Mouse (Mus musculus): ENCODE measurements around the gene Adora1. TPM values are rescaled to one million over a fixed set of nuclear protein-coding genes. Genes with fewer than 3 reads are reported as not detected.

Adora1 gene
- polyA plus RNA-seq, 1 experiment from 2014 or later = 26.0 TPM

GRCm38 (mm10) chr1:134184089-134184488, 51.1 kb downstream of the Adora1 start:
- 91% methylated on average over 4 of the region's 4 CpGs for WGBS
- no peak for ATAC-seq (ENCODE audit: low FRiP score, low read depth)
- H3K4me2 ChIP-seq = no peak overlapping the region

DNA sequence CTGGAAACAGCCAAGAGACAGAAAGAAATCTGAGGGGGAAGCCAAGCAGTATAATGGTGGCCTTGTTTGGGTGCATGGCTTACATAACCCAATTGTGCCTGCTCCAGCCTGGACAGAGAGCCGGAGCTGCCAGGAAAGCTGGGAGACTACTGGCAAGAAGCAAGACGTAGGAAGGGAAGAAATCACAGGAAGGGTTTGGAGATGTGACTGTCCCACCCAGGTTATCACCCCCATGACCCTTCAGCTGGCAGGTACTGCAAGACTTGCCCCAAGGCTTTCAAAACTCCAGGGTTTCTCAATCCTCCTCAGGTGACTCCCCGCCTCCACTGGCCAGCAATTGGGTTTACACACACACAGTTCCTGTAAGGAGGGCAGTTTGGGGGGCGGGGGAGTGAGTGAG, 53.2 kb downstream of the Adora1 start, which contains the start of gene Chil1:
Gene Chil1, plus strand, starts transcription at position 152 of the 400 bp plus-strand sequence.
- H3K36me3 ChIP-seq = no peaks in the 10 kb centered on the region
- no peak within 1 kb of the TSS for H3K4me3 ChIP-seq
- H3K27ac ChIP-seq (replicated peaks) = no peak within 1 kb of the TSS
- H3K27me3 ChIP-seq = no peaks in the 10 kb centered on the region
- H3K4me2 ChIP-seq = no peak within 1 kb of the TSS
- H3K9ac ChIP-seq = no peak within 1 kb of the TSS
- H3K9me3 ChIP-seq = no peaks in the 10 kb centered on the region
- no peak for ATAC-seq (ENCODE audit: low FRiP score, low read depth)
- 0 out of 2 replicates have a peak, but pooled peaks cover 10% of the 10 kb centered on the region for H3K4me1 ChIP-seq (replicated peaks)
- WGBS = 69% methylated on average over 4 of the region's 4 CpGs

More at GRCm38 (mm10) chr1:134184089-134184488, 51.1 kb downstream of the Adora1 start:
- H3K9ac ChIP-seq = no peak overlapping the region
- H3K4me1 ChIP-seq (replicated peaks) = peaks cover 23% of the 10 kb centered on the region
- H3K27me3 ChIP-seq = no peaks in the 10 kb centered on the region
- no peak overlapping the region for H3K27ac ChIP-seq (replicated peaks)
- no peak overlapping the region for H3K4me3 ChIP-seq
- no peaks in the 10 kb centered on the region for H3K36me3 ChIP-seq
- H3K9me3 ChIP-seq = no peaks in the 10 kb centered on the region

- no peaks in the 10 kb centered on the region for H3K27me3 ChIP-seq
- H3K9me3 ChIP-seq = no peaks in the 10 kb centered on the region
- H3K27ac ChIP-seq (replicated peaks) = no peak overlapping the region
- 0 out of 2 replicates have a peak, but pooled peaks cover 10% of the 10 kb centered on the region for H3K4me1 ChIP-seq (replicated peaks)
- H3K4me2 ChIP-seq = no peak overlapping the region
- 91% methylated on average over 5 of the region's 5 CpGs for WGBS
- H3K9ac ChIP-seq = no peak overlapping the region
- H3K4me3 ChIP-seq = no peak overlapping the region
- no peak for ATAC-seq (ENCODE audit: low FRiP score, low read depth)
- H3K36me3 ChIP-seq = no peaks in the 10 kb centered on the region
Measured at GRCm38 (mm10) chr1:134177976-134178375, 57.3 kb downstream of the Adora1 start.

GRCm38 (mm10) chr1:134173081-134173480, 62.1 kb downstream of the Adora1 start:
- no peaks in the 10 kb centered on the region for H3K4me1 ChIP-seq (replicated peaks)
- ATAC-seq (ENCODE audit: low FRiP score, low read depth) = no peak
- WGBS = 59% methylated on average over 7 of the region's 7 CpGs

GRCm38 (mm10) chr1:134168985-134169697, 66.1 kb downstream of the Adora1 start:
- WGBS = 93% methylated on average over 8 of the region's 8 CpGs
- Histone ChIP-seq H3K9ac (no peak overlapping the region), H3K4me2 (no peak overlapping the region), H3K9me3 (no peaks in the 10 kb centered on the region), H3K4me3 (no peak overlapping the region), H3K27me3 (no peaks in the 10 kb centered on the region), H3K27ac (replicated peaks) (no peak overlapping the region), H3K36me3 (no peaks in the 10 kb centered on the region), H3K4me1 (replicated peaks) (no peaks in the 10 kb centered on the region)
- no peak for ATAC-seq (ENCODE audit: low FRiP score, low read depth)

More at GRCm38 (mm10) chr1:134173081-134173480, 62.1 kb downstream of the Adora1 start:
- H3K9ac ChIP-seq = no peak overlapping the region
- no peaks in the 10 kb centered on the region for H3K9me3 ChIP-seq
- no peak overlapping the region for H3K4me2 ChIP-seq
- H3K27me3 ChIP-seq = no peaks in the 10 kb centered on the region
- no peak overlapping the region for H3K4me3 ChIP-seq
- no peaks in the 10 kb centered on the region for H3K36me3 ChIP-seq
- no peak overlapping the region for H3K27ac ChIP-seq (replicated peaks)

DNA sequence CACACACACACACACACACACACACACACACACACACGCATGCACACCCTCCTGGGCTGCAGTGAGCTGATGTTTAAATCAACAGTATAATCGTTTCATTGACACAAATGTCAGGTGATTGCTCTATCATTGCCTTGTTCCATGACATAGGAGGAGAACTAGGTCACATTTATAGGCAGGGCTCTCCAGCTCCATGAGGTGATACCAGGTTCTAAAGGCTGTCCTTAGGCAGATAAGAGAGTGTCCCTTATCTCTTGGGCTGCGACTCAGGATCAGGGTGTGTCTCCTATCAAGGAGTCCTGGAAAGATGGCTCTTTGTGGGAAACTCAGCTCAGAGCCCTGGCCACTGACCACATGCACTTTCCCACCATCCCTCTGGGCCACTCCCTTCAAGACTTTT, 66.7 kb downstream of the Adora1 start:
- 96% methylated on average over 3 of the region's 3 CpGs for WGBS
- Histone ChIP-seq H3K36me3 (no peaks in the 10 kb centered on the region), H3K9me3 (no peaks in the 10 kb centered on the region), H3K4me1 (replicated peaks) (no peaks in the 10 kb centered on the region), H3K27ac (replicated peaks) (no peak overlapping the region), H3K27me3 (no peaks in the 10 kb centered on the region), H3K9ac (no peak overlapping the region), H3K4me2 (no peak overlapping the region), H3K4me3 (no peak overlapping the region)
- no peak for ATAC-seq (ENCODE audit: low FRiP score, low read depth)

GRCm38 (mm10) chr1:134167416-134168305, 67.6 kb downstream of the Adora1 start:
- ATAC-seq (ENCODE audit: low FRiP score, low read depth) = no peak
- H3K4me3 ChIP-seq = no peak overlapping the region
- WGBS = 57% methylated on average over 14 of the region's 14 CpGs

GRCm38 (mm10) chr1:134166547-134166946, 68.7 kb downstream of the Adora1 start:
- ATAC-seq (ENCODE audit: low FRiP score, low read depth) = no peak
- Histone ChIP-seq H3K27me3 (no peaks in the 10 kb centered on the region), H3K27ac (replicated peaks) (no peak overlapping the region), H3K9me3 (no peaks in the 10 kb centered on the region), H3K4me2 (no peak overlapping the region), H3K36me3 (no peaks in the 10 kb centered on the region), H3K9ac (no peak overlapping the region), H3K4me3 (no peak overlapping the region), H3K4me1 (replicated peaks) (no peaks in the 10 kb centered on the region)
- WGBS = 93% methylated on average over 3 of the region's 3 CpGs

More at GRCm38 (mm10) chr1:134167416-134168305, 67.6 kb downstream of the Adora1 start:
- Histone ChIP-seq H3K27me3 (no peaks in the 10 kb centered on the region), H3K36me3 (no peaks in the 10 kb centered on the region), H3K27ac (replicated peaks) (no peak overlapping the region), H3K4me1 (replicated peaks) (no peaks in the 10 kb centered on the region), H3K9me3 (no peaks in the 10 kb centered on the region), H3K4me2 (no peak overlapping the region), H3K9ac (no peak overlapping the region)

GRCm38 (mm10) chr1:134164454-134164853, 70.8 kb downstream of the Adora1 start:
- ATAC-seq (ENCODE audit: low FRiP score, low read depth) = no peak
- 76% methylated on average over 4 of the region's 4 CpGs for WGBS

DNA sequence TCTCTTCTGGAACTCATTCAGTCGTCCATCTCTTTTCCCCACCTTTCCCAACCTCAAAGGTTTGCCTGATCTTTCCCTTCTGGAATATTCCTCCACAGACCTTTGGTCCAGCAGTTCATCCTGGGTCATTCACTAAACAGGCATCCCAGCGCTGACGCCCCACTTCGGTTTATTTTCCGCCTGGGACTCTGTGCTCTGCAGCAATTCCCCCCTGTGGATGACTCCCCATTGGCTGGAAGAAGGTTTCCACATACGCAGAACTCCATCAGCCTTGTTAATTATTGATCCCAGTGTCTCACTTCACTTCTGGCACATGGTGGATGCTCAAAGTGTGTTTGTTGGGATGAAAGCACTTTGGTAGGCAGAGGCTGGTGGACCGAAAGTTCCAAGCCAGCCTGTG, 71.8 kb downstream of the Adora1 start:
- Histone ChIP-seq H3K4me1 (replicated peaks) (no peaks in the 10 kb centered on the region), H3K9ac (no peak overlapping the region), H3K27me3 (no peaks in the 10 kb centered on the region), H3K27ac (replicated peaks) (no peak overlapping the region), H3K36me3 (no peaks in the 10 kb centered on the region), H3K4me3 (no peak overlapping the region), H3K9me3 (no peaks in the 10 kb centered on the region), H3K4me2 (no peak overlapping the region)
- ATAC-seq (ENCODE audit: low FRiP score, low read depth) = no peak
- WGBS = 90% methylated on average over 7 of the region's 7 CpGs

More at GRCm38 (mm10) chr1:134164454-134164853, 70.8 kb downstream of the Adora1 start:
- Histone ChIP-seq H3K36me3 (no peaks in the 10 kb centered on the region), H3K27me3 (no peaks in the 10 kb centered on the region), H3K4me1 (replicated peaks) (no peaks in the 10 kb centered on the region), H3K9ac (no peak overlapping the region), H3K4me3 (no peak overlapping the region), H3K27ac (replicated peaks) (no peak overlapping the region), H3K4me2 (no peak overlapping the region), H3K9me3 (no peaks in the 10 kb centered on the region)

GRCm38 (mm10) chr1:134162510-134163225, 72.6 kb downstream of the Adora1 start:
- H3K27me3 ChIP-seq = no peaks in the 10 kb centered on the region
- no peak overlapping the region for H3K4me2 ChIP-seq
- no peak overlapping the region for H3K9ac ChIP-seq
- H3K36me3 ChIP-seq = no peaks in the 10 kb centered on the region
- ATAC-seq (ENCODE audit: low FRiP score, low read depth) = no peak
- no peak overlapping the region for H3K4me3 ChIP-seq
- 86% methylated on average over 6 of the region's 6 CpGs for WGBS
- H3K27ac ChIP-seq (replicated peaks) = no peak overlapping the region
- no peaks in the 10 kb centered on the region for H3K4me1 ChIP-seq (replicated peaks)
- no peaks in the 10 kb centered on the region for H3K9me3 ChIP-seq
